Mouse (Mus musculus) 3134 (cell line): ENCODE measurements at regions not wholly inside any gene's neighbourhood (a gene's known extent, or its start where the extent isn't known, plus 50 kb on each side); places are given as distances from the start of the nearest gene placed in this dataset.

Source experiments
- DNase-seq: peaks from one replicate; pipeline ENCODE4 v3.0.0-alpha.2; 2011; ENCODE audit warnings: low spot score; ENCODE audit not compliant: insufficient read length; ENCODE audit errors: extremely low read depth

DNA sequence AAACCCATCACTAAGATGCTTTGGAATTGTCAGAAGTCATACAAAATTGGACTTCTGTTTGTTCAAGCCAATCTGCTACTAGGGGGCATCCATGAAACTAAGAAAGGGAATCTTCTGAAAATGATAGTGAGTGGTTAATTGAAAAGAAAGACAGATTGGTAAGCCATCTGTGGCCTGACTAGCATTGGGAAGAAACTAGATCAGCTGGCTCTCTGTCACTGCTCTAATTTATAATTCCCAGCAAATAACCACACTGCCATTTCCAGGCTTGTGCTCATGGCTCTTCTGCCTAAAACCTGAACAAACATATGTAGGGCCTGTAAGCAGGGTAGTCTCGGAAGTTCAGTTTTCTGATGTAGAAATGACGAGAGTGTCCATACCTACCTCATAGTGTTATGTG is 569.8 kb downstream of the Pcdh19 start:
- DNase-seq, result no peak

DNA sequence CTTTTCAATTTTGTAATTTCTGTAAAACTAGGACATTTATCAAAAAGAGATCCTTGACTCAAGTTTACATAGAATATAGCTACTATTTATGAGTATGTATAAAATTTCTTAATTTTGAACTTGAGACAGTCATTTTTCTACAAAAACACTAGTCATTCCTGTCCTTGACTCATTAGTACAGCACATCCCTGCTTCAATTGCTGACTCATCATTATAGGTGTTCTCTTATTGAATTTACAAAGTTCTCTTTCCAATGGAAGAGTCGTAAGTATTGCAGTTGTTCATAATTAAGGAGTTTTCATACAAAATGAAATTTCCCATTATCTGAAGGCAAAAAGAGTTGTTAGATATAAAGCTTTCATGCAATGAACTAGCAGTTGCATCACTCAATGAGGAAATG is 578.6 kb downstream of the Pcdh19 start:
- no peak for DNase-seq

DNA sequence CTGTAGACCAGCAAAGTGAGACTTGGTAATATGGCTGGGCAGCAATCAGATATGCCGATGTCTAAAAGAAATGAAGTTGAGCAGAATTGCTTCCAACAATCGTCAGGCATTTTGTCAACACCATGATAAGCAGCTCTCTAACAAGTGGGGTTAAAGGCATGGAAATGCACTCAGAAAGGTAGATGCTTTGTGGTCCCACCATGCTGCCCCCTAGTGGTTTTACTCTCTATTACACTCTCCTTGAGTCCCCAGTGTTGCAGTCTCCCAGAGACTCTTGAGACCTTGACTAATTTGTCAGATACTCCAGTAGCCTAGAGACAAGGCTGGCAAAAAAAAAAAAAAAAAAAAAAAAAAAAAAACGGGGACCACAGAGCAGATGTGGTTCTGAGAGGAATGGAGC is 595.8 kb downstream of the Pcdh19 start:
- DNase-seq, result no peak

DNA sequence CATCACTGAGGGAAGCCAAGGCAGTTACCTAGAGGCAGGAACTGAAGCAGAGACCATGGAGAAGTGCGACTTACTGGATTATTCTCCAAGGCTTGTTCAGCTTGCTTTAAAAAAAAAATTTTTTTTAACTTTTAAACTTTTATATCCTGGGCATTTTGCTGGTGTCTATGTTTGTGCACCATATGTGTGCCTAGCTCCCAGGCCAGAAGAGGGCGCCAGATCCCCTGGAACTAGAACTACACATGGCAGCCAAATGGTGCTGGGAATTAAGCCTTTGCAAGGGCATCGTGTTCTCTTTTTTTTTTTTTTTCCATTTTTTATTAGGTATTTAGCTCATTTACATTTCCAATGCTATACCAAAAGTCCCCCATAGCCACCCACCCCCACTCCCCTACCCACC is 624.7 kb downstream of the Pcdh19 start:
- DNase-seq, result peak; percentile 1
